Mouse (Mus musculus) cerebellum, postnatal 4 days (tissue): ENCODE results near the gene Stk32b.
A peak's percentile ranks its signal among the peaks of the same experiment; 100 is the strongest.

Source experiments
- DNase-seq, 2 experiments: peaks; one replicate each; pipeline ENCODE4 v3.0.0; 2022; ENCODE audit warnings: low spot score in 2 of 2, mixed read lengths in 1 of 2

Gene Stk32b

GRCm38 (mm10) chr5:37716505-37717372, at the start of gene Stk32b:
TSS of gene Stk32b (minus strand) at chr5:37717171.
- DNase-seq: peak; percentile 34 to 38

- DNase-seq: no peak
Measured at GRCm38 (mm10) chr5:37765851-37766250, 48.9 kb upstream of the Stk32b start.

- DNase-seq: no peak
Measured at GRCm38 (mm10) chr5:37762046-37762445, 45.1 kb upstream of the Stk32b start.

- DNase-seq: no peak
Measured at GRCm38 (mm10) chr5:37753366-37753765, 36.4 kb upstream of the Stk32b start.

GRCm38 (mm10) chr5:37752027-37752967, 35.3 kb upstream of the Stk32b start:
- peak; percentile 57 to 79 for DNase-seq

GRCm38 (mm10) chr5:37743889-37744707, 27.1 kb upstream of the Stk32b start:
- DNase-seq: no peak

GRCm38 (mm10) chr5:37736213-37736612, 19.2 kb upstream of the Stk32b start:
- DNase-seq: no peak

- DNase-seq: no peak
Measured at GRCm38 (mm10) chr5:37735224-37735623, 18.3 kb upstream of the Stk32b start, which contains the start of gene Cytl1. TSS of gene Cytl1 (plus strand) at chr5:37735519.

GRCm38 (mm10) chr5:37730781-37731180, 13.8 kb upstream of the Stk32b start:
- DNase-seq: no peak

- DNase-seq: no peak
Measured at GRCm38 (mm10) chr5:37725220-37725886, 8.4 kb upstream of the Stk32b start.

GRCm38 (mm10) chr5:37720670-37721069, 3.7 kb upstream of the Stk32b start:
- no peak for DNase-seq

GRCm38 (mm10) chr5:37717384-37717963, 503 bp upstream of the Stk32b start:
- DNase-seq: peak; percentile 52 to 65

GRCm38 (mm10) chr5:37709257-37709904, 7.6 kb downstream of the Stk32b start:
- DNase-seq: no peak

- DNase-seq: no peak
Measured at GRCm38 (mm10) chr5:37708124-37708523, 8.8 kb downstream of the Stk32b start.

- DNase-seq: no peak
Measured at GRCm38 (mm10) chr5:37704962-37705361, 12.0 kb downstream of the Stk32b start.

GRCm38 (mm10) chr5:37699757-37700156, 17.2 kb downstream of the Stk32b start:
- no peak for DNase-seq

GRCm38 (mm10) chr5:37697286-37697685, 19.7 kb downstream of the Stk32b start:
- no peak for DNase-seq

- DNase-seq: no peak
Measured at GRCm38 (mm10) chr5:37695773-37696172, 21.2 kb downstream of the Stk32b start.

GRCm38 (mm10) chr5:37692759-37693158, 24.2 kb downstream of the Stk32b start:
- no peak for DNase-seq

GRCm38 (mm10) chr5:37670781-37671180, 46.2 kb downstream of the Stk32b start:
- no peak for DNase-seq
